Comparison of ENCODE assay signal across 8 mouse cellular contexts in the genomic region with DNA sequence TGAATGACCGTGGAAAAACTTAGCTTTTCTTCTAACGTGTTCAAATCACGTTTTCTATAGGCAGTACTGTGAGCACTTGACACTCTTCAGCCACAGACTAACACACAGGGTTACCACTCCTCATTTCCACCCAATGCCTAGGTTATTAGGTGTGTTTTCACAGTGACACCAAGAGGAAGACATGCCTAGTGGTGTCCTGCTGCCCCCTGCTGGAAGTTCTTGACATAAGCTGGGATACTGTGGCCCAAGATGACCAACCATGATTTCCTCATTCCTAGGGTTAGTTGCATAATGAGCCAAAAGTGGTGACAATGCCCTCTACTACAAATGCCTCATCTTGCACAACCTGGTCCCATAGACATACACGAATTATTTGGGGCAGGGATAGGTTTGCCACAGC. TPM values are rescaled to one million over a fixed set of nuclear protein-coding genes. Genes with fewer than 3 reads are reported as not detected.
DNase-seq lines count a peak whose midpoint lies in the region; ATAC-seq lines count a peak whose summit lies in the region.

No protein-coding gene starts in this region.

- DNase-seq in ZHBTc4 (ENCODE audit: low read depth, low spot score), result peak; percentile 87
- DNase-seq in cerebellum, postnatal 25 days, result peak; percentile 89 to 93
- DNase-seq in gastrocnemius, adult 8-10 months (ENCODE audit: low spot score in 2 of 2), result peak; percentile 81 to 83
- DNase-seq in left cerebral cortex, adult 8-10 months (ENCODE audit: low spot score in 2 of 2), result peak; percentile 49 to 57
- DNase-seq in right cerebral cortex, adult 2 months (ENCODE audit: low spot score in 2 of 2), result peak; percentile 83 to 85
- DNase-seq in urinary bladder, postnatal 25 days (ENCODE audit: low spot score), result peak; percentile 83

- ATAC-seq in inflammation-experienced regulatory T-cells, adult 6 months, result peak; percentile 69
- ATAC-seq in megakaryocyte, adult 5-6 weeks (ENCODE audit: poor library complexity, severe bottlenecking), result peak; percentile 87

RNA-seq across cellular contexts. Expression of a gene that starts 16.0 kb away (rescaled TPM):
- total RNA-seq in gastrocnemius, adult 8-10 months (2022), result 1 to 10 TPM; 6.1 to 7.2 (median 6.5) TPM
- polyA plus RNA-seq in inflammation-experienced regulatory T-cells, adult 6 months (2017; shearing (Covaris generic)), result 10 to 100 TPM; 28.7 to 35.6 (median 29.5) TPM
- total RNA-seq in left cerebral cortex, adult 8-10 months (2022), result 10 to 100 TPM; 13.0 to 13.5 (median 13.2) TPM
- total RNA-seq in megakaryocyte, adult 5-6 weeks (2015), result 19.6 and 23.1 TPM in 2 replicates
- total RNA-seq in megakaryocyte, adult 5-6 weeks (2017), result 34.8 and 35.9 TPM in 2 replicates

Comparison
In these comparisons a context has a peak if more than half of its experiments do, and no peak if none do; other contexts are left out.
1. Peak in every context shown above with its lines: DNase-seq and ATAC-seq.